Mouse (Mus musculus): ENCODE measurements around the gene Unc45b. TPM values are rescaled to one million over a fixed set of nuclear protein-coding genes. Genes with fewer than 3 reads are reported as not detected.
"Not testable (repeated sequence)": the region's sequence is repeated elsewhere in the genome, so short reads cannot be mapped to it uniquely, and the experiment has no call there.

Unc45b gene
- polyA plus RNA-seq, 1 experiment from 2014 or later, result 1.7 TPM

DNA sequence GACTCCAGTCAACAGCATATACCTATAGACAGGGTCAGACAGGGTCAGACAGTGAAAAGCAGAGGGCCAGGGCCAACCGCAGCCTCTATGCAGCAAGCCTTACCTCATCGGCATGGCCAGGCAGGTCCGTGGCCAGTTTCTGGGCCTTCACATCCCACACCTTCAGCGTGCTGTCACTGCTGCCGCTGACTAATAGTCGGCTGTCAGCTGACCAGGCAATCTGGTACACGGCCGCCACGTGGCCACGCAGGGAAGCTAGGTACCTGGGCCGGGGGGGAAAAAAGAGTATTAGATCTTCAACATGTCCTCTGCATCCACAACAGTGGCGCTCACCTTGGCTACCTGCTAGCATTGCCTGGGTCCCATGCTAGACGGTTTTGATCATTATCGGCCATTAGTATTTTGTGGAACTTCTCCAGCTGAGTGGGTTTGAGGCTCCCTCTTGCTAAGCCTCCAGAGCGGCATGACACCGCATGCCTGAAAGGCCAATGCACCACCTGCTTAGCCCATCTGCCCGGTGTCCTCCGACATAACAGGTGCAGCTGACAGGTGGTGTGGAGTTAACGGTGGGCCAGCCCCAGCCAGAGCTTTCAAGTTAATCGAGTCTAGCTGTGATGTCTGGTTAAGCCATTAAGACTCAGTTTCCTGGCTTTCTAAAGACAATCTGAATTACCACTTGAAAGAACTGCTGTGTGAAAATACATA is 8.6 kb upstream of the Unc45b start:
- Histone ChIP-seq H3K4me3 (no peak overlapping the region), H3K27ac (replicated peaks) (no peak overlapping the region), H3K36me3 (peaks cover 84% of the 10 kb centered on the region), H3K4me2 (no peak overlapping the region), H3K27me3 (no peaks in the 10 kb centered on the region), H3K9me3 (no peaks in the 10 kb centered on the region), H3K9ac (no peak overlapping the region), H3K4me1 (replicated peaks) (peaks cover 2% of the 10 kb centered on the region; the same call in 1 of the 2 replicates)
- WGBS, result 95% methylated on average over 20 of the region's 20 CpGs
- no peak for ATAC-seq (ENCODE audit: low read depth)

DNA sequence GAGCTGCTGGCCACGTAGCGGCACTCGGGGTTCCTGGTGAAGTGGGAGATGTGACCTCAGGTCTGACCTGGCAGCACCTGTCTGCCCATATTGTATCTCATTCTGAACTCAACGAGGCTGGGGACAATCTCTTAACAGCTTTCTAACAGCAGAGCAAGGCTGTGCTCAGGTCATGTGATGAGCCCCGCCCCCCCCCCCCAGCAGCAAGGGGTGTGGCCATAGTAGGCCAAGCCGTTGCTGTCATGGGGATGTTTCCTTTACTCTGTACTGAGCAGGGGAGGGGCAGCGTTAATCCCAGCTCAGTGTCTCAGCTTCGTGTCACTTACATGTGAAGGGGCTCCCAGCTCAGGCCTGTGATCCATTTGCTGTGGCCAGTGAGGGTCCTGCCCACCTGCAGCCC is 5.4 kb upstream of the Unc45b start:
- peaks cover 63% of the 10 kb centered on the region for H3K36me3 ChIP-seq
- H3K4me2 ChIP-seq, result no peak overlapping the region
- 67% methylated on average over 8 of the region's 8 CpGs for WGBS
- H3K27me3 ChIP-seq, result 0 out of 2 replicates have a peak, but pooled peaks cover 1% of the 10 kb centered on the region
- ATAC-seq (ENCODE audit: low read depth), result no peak
- H3K4me1 ChIP-seq (replicated peaks), result peaks cover 12% of the 10 kb centered on the region
- H3K27ac ChIP-seq (replicated peaks), result no peak overlapping the region
- no peak overlapping the region for H3K9ac ChIP-seq
- H3K4me3 ChIP-seq, result no peak overlapping the region
- H3K9me3 ChIP-seq, result no peaks in the 10 kb centered on the region

DNA sequence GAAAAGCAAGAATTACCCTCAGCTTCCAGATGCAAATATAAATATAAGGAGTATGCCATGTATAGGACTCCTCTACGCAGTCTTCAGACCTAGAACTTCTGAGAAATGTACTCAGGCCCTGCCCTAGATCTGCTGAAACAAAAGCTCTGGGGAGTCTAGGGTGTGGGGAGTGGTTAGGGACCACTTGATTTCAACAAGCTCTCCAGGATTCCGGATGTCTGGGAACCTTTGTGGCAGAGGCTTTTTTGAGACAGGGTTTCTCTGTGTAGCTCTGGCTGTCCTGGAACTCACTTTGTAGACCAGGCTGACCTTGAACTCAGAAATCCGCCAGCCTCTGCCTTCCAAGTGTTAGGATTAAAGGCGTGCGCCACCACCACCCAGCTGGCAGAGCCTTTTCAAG is 4.5 kb upstream of the Unc45b start:
- ATAC-seq (ENCODE audit: low read depth), result no peak
- H3K4me1 ChIP-seq (replicated peaks), result peaks cover 12% of the 10 kb centered on the region
- H3K27ac ChIP-seq (replicated peaks), result no peak overlapping the region
- H3K9ac ChIP-seq, result no peak overlapping the region
- H3K27me3 ChIP-seq, result peaks cover 7% of the 10 kb centered on the region; the same call in 1 of the 2 replicates
- no peaks in the 10 kb centered on the region for H3K9me3 ChIP-seq
- H3K4me3 ChIP-seq, result no peak overlapping the region
- WGBS, result 92% methylated on average over 5 of the region's 5 CpGs
- no peak overlapping the region for H3K4me2 ChIP-seq
- H3K36me3 ChIP-seq, result peaks cover 55% of the 10 kb centered on the region

DNA sequence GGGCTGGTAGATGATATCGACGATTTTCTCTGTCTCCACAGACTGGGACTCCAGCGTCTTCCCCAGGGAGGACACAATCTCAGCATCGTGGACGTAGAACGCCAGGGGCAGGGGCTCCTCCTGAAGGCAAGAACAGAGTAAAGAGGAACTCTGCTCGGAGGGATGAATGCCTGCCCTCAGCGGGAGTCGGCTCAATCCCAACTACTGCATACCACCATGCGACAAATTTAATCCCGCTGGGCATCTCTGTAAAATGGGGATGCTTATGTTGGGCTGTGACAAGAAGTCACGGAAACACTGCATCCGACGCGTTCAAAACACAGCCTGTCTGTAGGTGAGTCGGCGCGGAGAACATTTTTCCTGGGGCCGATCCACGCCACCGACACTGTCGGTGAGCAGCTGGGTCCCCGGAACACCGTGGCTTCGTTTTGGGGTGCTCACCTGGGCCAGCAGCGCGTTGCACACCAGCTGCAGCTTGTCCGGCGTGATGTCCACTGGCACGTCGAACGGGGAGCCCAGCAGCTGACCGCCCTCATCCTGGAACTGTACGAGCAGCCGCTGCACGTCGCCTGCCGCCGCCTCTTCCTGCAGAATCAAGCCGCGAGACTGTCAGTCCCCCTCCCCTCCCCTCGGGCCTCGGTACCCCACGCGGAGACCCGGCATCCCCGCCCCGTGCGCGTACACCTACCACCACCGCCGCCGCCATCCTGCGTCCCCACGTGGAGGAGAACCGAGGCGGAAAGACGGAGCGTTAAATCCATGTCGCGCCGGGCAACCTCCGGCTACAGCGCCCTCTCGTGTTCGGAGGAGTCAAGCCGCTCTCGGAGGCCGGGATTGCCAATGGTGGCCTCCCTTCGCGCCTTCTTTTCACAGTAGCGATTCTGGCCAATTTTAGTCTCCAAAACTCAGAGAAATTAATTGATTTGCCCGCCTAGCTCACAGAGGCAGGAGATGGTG is 2.4 kb upstream of the Unc45b start, which contains the start of gene Nle1:
TSS of gene Nle1 (minus strand) at position 761 of the 957 bp plus-strand sequence.
- Histone ChIP-seq H3K9ac (peak within 1 kb of the TSS; percentile 89), H3K27ac (replicated peaks) (no peak within 1 kb of the TSS; the same call in 1 of the 2 replicates), H3K27me3 (peaks cover 9% of the 10 kb centered on the region), H3K9me3 (no peaks in the 10 kb centered on the region), H3K4me2 (peak within 1 kb of the TSS; percentile 84), H3K4me3 (peak within 1 kb of the TSS; percentile 88), H3K4me1 (replicated peaks) (peaks cover 12% of the 10 kb centered on the region), H3K36me3 (peaks cover 35% of the 10 kb centered on the region)
- ATAC-seq (ENCODE audit: low read depth), result peak; percentile 89
- WGBS, result 2% methylated on average over 72 of the region's 73 CpGs

- H3K9ac ChIP-seq, result no peak overlapping the region; the same call in 1 of the 2 replicates
- 56% methylated on average over 9 of the region's 10 CpGs for WGBS
- H3K36me3 ChIP-seq, result peaks cover 28% of the 10 kb centered on the region
- peaks cover 12% of the 10 kb centered on the region for H3K4me1 ChIP-seq (replicated peaks)
- no peak overlapping the region for H3K27ac ChIP-seq (replicated peaks)
- H3K4me2 ChIP-seq, result peak overlapping the region; percentile 84
- ATAC-seq (ENCODE audit: low read depth), result 0 out of 2 replicates have a peak, but pooled peaks have one; percentile 16
- peaks cover 15% of the 10 kb centered on the region for H3K27me3 ChIP-seq
- H3K9me3 ChIP-seq, result no peaks in the 10 kb centered on the region
- H3K4me3 ChIP-seq, result peak overlapping the region; percentile 88
Measured at GRCm38 (mm10) chr11:82908608-82908989, 1.8 kb upstream of the Unc45b start.

DNA sequence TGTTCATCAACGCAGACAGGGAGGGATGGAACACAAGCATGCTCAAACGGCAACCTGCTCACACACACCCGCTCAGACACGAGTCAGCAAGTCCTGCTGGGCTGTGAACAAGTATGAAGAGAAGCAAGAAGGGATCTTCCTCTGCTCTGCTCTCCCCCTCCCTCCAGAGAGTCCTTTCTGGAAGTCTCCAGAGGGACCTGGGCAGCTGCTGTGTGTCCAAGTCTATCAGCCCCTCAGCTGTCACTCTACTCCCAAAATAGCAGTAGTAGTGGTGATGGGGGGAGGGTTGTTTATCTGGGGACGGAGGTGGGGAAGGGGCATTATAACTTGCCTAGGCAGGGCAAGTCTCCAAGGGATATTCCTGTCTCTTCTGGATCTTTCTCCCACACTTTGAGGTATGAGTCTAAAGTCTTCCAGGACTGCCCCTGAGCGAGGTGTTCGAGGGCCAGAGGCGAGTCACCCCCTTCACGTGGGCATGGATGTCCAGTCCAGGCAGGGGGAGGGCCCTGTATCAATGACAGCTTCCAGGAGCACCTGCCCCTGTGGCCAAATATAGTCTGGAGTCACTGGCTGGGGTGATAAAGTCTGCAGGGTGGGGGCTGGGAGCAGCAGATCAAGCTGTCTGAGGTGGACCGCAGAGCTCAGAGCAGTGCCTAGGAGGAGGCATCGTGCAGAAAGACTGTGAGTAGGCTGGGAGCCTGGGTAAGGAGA is 484 bp downstream of the Unc45b start:
- no peak overlapping the region for H3K4me2 ChIP-seq
- peaks cover 12% of the 10 kb centered on the region for H3K4me1 ChIP-seq (replicated peaks)
- H3K9ac ChIP-seq, result no peak overlapping the region
- 79% methylated on average over 11 of the region's 11 CpGs for WGBS
- ATAC-seq (ENCODE audit: low read depth), result no peak
- H3K4me3 ChIP-seq, result no peak overlapping the region
- H3K36me3 ChIP-seq, result peaks cover 6% of the 10 kb centered on the region; the same call in 1 of the 2 replicates
- no peak overlapping the region for H3K27ac ChIP-seq (replicated peaks)
- peaks cover 24% of the 10 kb centered on the region for H3K27me3 ChIP-seq
- H3K9me3 ChIP-seq, result no peaks in the 10 kb centered on the region

DNA sequence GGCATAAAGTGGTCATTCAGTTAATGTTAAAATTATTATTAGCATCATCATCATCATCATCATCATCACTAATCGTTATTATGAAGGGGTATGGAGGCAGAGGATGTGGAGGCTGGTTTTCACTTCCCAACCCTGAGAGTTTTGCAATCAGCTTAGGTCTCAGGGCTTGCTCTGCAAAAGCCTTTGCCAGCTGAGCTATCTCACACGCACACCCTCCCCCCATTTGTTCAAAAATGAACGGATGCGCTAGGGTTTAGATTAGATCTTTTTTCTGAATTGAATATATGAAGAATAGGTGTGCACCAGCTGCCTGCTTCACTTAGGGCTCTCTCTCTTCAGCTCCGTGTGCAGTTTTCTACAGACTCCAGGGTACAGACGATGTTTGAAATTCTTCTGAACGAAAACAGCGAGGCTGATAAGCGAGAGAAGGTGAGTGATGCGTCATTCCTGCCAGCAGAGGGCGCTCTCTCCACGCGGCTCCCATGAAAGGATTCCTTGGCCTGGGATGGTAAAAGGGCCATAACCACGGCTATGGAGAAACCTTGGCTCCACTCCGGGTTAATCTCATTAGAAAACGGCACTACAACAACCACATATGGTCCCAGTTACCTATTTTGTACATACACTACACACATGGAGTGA is 4.5 kb downstream of the Unc45b start:
- H3K27ac ChIP-seq (replicated peaks), result no peak overlapping the region
- H3K9me3 ChIP-seq, result no peaks in the 10 kb centered on the region
- H3K4me3 ChIP-seq, result no peak overlapping the region
- peaks cover 35% of the 10 kb centered on the region for H3K27me3 ChIP-seq
- 0 out of 2 replicates have a peak overlapping the region, but pooled peaks have one; percentile 22 for H3K9ac ChIP-seq
- no peak; the same call in 1 of the 2 replicates for ATAC-seq (ENCODE audit: low read depth)
- 8% methylated on average over 16 of the region's 16 CpGs for WGBS
- no peaks in the 10 kb centered on the region for H3K36me3 ChIP-seq
- H3K4me1 ChIP-seq (replicated peaks), result no peaks in the 10 kb centered on the region; the same call in 1 of the 2 replicates
- peak overlapping the region; percentile 47 for H3K4me2 ChIP-seq

- Histone ChIP-seq H3K4me1 (replicated peaks) (no peaks in the 10 kb centered on the region), H3K9ac (no peak overlapping the region), H3K4me2 (no peak overlapping the region), H3K27ac (replicated peaks) (no peak overlapping the region), H3K27me3 (peaks cover 26% of the 10 kb centered on the region), H3K9me3 (no peaks in the 10 kb centered on the region), H3K4me3 (no peak overlapping the region), H3K36me3 (no peaks in the 10 kb centered on the region)
- WGBS, result 67% methylated on average over 10 of the region's 10 CpGs
- no peak for ATAC-seq (ENCODE audit: low read depth)
Measured at GRCm38 (mm10) chr11:82920768-82921167, 10.4 kb downstream of the Unc45b start.

DNA sequence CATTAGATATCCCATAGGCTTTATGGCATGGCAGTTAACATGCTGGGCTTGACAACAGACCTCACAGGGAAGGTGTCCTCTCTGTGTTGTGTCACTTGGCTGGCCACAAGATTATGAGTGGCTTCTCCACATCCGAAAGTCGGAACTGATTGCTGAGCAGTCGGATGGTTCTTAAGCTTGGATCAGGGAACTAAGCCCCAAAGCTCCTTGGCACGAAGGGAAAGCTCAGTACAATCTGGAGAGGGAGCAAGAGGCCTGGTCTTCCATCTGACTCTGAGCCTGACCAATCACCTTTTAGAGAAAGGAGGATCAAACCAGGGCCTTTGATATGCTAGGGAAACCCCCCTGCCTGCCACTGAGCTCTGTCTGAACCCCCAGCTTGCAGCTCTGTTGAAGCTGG is 11.3 kb downstream of the Unc45b start:
- Histone ChIP-seq H3K4me1 (replicated peaks) (no peaks in the 10 kb centered on the region), H3K9me3 (no peaks in the 10 kb centered on the region), H3K4me3 (no peak overlapping the region), H3K27me3 (peaks cover 30% of the 10 kb centered on the region), H3K27ac (replicated peaks) (no peak overlapping the region), H3K4me2 (no peak overlapping the region), H3K36me3 (no peaks in the 10 kb centered on the region), H3K9ac (no peak overlapping the region)
- no peak for ATAC-seq (ENCODE audit: low read depth)
- 67% methylated on average over 4 of the region's 4 CpGs for WGBS

DNA sequence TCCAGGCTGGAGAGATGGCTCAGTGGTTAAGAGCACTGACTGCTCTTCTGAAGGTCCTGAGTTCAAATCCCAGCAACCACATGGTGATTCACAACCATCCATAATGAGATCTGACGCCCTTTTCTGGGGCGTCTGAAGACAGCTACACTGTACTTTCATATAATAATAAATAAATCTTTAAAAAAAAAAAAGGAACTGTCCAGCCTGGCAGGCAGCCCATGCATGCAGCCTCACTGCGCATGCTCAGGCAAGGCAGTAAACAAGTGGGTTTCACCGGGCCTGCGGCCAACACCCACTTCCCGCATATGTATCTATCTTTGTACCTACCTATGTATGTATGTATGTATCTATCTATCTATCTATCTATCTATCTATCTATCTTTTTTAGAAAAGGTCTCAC is 13.6 kb downstream of the Unc45b start:
- not testable (repeated sequence) for ATAC-seq (ENCODE audit: low read depth)

DNA sequence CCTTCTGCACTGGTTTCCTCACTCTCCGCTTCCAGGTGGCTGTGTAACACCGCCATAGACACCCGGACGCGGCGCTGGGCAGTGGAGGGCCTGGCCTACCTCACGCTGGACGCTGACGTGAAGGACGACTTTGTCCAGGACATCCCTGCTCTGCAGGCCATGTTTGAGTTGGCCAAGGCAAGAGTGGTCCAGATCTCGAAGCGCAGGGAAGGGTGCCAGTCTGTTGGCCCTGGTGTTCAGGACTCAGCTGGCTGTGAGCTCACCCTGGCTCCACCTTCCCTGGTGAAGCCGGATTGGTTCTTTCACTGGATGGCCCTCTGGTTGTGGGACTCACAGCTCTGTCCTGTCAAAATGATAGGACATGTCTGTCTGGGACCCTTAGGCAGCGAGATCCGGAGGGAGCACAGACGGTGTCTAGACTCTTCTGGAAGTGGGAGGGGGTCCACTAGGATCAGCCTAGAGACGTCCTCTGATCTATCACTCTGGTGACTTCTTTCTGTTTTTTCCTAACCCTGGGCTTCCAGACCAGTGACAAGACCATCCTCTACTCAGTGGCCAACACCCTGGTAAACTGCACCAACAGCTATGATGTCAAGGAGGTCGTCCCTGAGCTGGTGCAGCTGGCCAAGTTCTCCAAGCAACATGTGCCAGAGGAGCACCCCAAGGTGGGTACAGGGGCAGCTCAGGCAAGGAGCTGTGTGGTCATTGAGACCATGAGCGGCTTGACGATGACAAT is 18.7 kb downstream of the Unc45b start:
- Histone ChIP-seq H3K27ac (replicated peaks) (no peak overlapping the region), H3K9me3 (no peaks in the 10 kb centered on the region), H3K4me1 (replicated peaks) (peaks cover 16% of the 10 kb centered on the region), H3K9ac (no peak overlapping the region), H3K36me3 (no peaks in the 10 kb centered on the region), H3K4me2 (no peak overlapping the region), H3K4me3 (no peak overlapping the region), H3K27me3 (peaks cover 67% of the 10 kb centered on the region)
- no peak for ATAC-seq (ENCODE audit: low read depth)
- WGBS, result 27% methylated on average over 20 of the region's 20 CpGs

More for the DNA sequence above, 13.6 kb downstream of the Unc45b start:
- WGBS, result 91% methylated on average over 6 of the region's 6 CpGs
- not testable (repeated sequence) for H3K9ac ChIP-seq; H3K27ac ChIP-seq (replicated peaks); H3K9me3 ChIP-seq; H3K4me3 ChIP-seq; H3K4me1 ChIP-seq (replicated peaks); H3K36me3 ChIP-seq; H3K4me2 ChIP-seq
- H3K27me3 ChIP-seq, result peaks cover 48% of the 10 kb centered on the region

All from neural tube, embryonic 13.5 days (tissue).